Mouse (Mus musculus) spleen, adult 2 months (tissue): ENCODE data around the gene Hoxb2.

ENCODE experiments used
- CTCF ChIP-seq: fragments of 200-500 bp; IDR thresholded peaks from 2 replicates; pipeline ENCODE4 v1.5.1; 2011; ENCODE audit warnings: mild to moderate bottlenecking, inconsistent platforms; ENCODE audit not compliant: insufficient read depth, insufficient read length, insufficient replicate concordance; ENCODE audit errors: extremely low read depth
- POLR2A ChIP-seq: fragments of 200-500 bp; IDR thresholded peaks from 2 replicates; pipeline ENCODE4 v1.6.1; 2011; ENCODE audit warnings: low read depth, low read length, inconsistent platforms

- no peak for TF ChIP-seq CTCF
- TF ChIP-seq POLR2A: no peak
Measured at GRCm38 (mm10) chr11:96333241-96334001, 16.9 kb upstream of the Hoxb2 start.
